Mouse (Mus musculus) adrenal gland (tissue): ENCODE measurements around the gene Slc5a7.

Experiments
- intact Hi-C: fragments of 180-260 bp; cut with DNase I; formaldehyde crosslinking; loops from one replicate; pipeline ENCODE4 v1.15.1; 2025
- long read RNA-seq, 2 experiments: library from polyadenylated mRNA; unstranded; transcript quantifications; one replicate each; pipeline ENCODE4 v2.0.0; 2020; ENCODE audit warnings: borderline replicate concordance in 1 of 2; ENCODE audit not compliant: insufficient replicate concordance in 1 of 2

Gene Slc5a7
- long read RNA-seq, experiment 1, partial matches to known transcripts = 0 of 1 reads
- long read RNA-seq, experiment 1, other reads (novel, unspliced or antisense) = 1 of 1 reads
- long read RNA-seq, experiment 2 = 0 reads

DNA sequence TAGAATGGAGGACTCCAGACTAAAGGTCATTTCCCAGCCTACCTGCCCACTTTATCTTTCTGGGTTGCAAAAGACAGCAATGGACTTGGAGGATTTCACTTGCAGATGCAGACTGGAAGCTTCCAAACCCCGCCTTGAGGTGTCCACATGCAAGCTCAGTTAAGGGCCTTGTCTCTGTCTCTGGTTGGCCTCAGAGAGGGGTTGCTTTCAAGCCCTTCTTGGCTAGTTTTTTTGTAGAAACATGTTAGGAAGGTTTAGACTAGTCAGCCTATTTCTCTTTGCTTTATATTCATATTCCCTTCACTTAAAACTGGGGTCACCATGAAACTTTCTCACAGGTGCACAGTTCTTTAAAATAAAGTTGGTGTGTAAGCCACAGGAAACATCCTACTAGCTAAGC lies at the start of gene Slc5a7:
TSS of gene Slc5a7 (minus strand) at position 101 of the 400 bp plus-strand sequence.
- intact Hi-C loops = no loop called here

DNA sequence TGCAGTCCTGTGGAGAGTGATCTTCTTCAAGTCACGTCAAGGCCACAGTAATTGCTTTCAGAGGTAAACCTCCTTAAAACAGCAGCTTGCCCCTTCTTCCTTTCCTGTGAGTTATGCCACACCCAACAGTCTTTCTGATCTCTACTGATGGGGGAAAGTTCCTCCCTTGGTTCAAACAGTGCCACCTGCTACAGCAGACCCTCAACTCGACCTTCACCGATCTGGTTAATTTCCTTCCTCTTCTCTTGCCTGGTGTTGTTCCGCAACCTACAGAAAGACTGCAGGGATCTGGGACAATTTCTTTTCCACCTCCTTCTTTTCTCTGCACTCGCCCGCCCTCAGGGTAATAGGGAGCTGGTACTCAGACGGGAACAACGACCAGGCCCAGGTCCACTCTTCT lies 48.8 kb upstream of the Slc5a7 start:
- intact Hi-C loops = no loop called here

DNA sequence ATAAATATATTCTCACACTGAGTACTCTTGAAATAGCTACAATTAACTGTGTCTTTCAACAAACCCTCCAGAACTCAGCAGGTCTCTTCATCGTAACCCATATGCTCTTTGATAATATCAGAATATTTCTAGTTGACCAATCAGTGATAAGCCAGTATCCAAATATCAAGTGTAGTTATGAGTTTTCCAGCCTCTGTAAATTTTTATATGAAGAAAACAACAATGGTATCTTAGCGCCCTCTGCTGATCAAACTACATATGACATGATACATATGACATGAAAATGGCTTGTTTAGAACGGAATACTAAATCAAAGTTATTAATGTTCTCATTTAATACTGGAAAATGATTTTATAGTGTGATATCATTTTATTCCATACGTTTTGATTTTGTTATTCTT lies 44.6 kb upstream of the Slc5a7 start:
- intact Hi-C loops = loop anchor here (1.0 to 2.0 kb wide), 2 partner anchors 279 to 329 kb away; no protein-coding TSS in a partner anchor

DNA sequence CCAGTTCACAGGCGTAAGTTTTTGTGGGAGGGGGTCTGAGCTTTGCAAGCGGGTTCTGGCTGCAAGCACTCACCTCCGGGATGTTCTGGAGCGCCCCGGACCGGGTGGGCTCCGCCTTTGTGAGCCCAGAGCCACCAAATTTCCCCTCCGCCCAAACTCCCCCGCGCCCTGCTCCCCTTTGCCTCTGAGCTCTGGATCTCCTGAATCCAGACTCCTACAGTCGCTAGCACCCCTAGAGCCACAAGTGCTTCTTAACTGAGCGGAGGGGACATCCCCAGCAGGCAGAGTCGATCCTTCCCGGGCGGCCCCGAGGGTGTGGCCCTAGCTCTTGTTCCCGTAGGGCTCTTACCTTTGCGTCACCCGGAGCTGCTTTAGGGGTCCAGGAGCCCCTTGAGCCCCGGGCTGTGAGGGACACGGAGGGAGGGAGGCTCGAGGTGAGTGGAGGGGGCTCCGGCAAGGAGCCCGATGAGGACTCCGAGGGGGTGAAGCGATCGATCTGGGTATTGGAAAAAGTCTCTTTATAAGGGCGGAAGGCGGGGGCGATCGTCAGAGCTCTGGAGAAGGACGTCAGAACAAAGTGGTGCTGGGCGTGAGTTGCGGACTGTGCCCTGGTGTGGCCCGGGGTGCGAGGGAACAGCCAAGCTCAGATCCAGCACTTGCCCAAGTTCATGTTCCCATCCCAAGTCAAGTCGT lies 456 bp downstream of the Slc5a7 start:
- intact Hi-C loops = no loop called here

DNA sequence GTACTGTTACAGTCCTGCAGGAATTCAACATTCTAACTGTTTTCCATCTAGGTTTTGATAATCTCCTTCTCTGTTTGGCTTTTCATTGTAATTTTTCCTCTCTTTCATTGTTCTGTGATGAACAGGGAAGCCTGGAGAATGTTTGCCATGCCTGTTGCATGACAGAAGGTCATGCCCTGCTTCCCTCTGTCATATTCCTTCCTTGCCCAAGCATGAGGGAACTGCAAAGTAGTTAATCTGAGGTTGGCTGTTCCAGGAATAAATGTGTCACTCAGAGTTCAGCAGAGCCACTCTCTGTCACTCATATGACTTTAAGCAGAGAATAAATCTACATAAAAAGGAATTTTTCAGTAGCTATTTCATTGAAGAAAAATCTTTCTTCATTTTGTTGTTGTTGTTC lies 48.1 kb downstream of the Slc5a7 start:
- intact Hi-C loops = no loop called here

DNA sequence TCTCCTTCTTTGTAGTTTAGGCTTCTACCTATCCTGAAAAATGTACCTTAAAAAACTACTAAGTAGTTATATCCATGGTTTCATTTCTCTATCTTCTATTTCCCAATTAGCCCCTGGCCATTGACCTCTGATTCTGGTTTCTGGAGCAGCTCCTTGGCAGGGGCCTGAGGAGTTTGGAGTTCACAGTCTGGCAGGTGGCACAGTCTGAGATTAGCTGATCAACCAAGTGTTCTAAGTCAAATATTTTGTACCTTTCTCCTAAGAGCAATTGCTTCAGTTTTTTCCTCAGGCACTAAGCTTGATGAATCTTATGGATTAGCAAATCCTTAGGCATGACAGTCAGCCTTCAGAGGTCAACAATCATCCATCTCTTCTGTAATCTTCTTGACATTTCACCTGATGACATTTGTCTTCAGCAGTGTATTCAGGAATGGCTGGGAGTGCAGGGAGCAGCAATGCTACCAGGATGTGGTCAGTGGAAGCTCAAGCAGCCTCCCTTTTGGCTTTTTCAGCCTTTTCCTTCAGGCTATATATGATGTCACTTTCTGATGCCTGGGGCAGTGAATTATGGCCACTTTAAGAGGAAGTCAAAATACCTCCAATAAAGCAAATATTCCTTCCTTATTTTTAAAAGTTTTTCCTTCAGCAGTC lies 55.1 kb downstream of the Slc5a7 start:
- intact Hi-C loops = no loop called here

DNA sequence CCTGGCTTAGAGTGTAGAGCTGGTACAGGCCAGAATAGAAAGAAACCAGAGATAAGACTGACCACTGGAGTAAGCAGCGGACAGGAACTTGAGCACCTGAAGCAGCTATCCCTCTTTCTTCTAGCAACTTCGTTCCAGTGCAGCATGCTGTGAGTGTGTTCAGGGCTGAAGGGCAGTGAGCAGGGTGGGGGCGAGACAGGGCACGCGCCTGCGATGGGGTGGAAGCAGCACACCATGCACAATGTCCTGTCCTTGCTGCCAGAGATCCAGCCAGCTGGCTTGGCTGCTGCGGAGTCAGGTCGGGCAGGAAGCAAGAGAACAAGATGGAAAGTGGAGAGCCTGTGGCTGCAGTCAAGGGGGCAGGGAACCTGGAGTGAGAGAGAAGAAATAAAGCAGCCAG lies 59.4 kb downstream of the Slc5a7 start:
- intact Hi-C loops = no loop called here
